Mouse (Mus musculus) right cerebral cortex, postnatal 4 days (tissue): ENCODE results near the gene Ivns1abp.
"Not testable (repeated sequence)": the region's sequence is repeated elsewhere in the genome, so short reads cannot be mapped to it uniquely, and the experiment has no call there.

Experiments used
- DNase-seq: peaks from one replicate; pipeline ENCODE4 v3.0.0-alpha.2; 2022

Gene Ivns1abp

DNA sequence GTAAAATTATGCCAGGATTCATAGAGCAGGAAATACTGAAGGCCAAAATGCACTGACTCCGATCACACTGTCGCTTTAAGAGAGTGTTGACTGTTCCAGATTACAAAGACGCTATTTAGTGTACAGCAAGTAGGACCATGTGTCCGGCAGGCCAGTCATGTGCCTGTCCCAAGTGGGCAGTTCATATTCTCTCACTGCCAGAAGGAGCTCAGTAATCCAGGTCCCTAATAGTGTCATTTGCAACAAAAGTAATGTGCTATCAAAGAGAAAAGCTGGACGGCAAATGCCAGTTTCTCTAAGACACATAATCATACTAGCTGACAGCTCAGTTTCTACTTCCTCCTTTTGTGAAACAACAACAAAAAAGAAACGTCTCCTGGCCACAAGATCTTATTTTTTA lies 1.3 kb upstream of the Ivns1abp start:
- no peak for DNase-seq

- no peak for DNase-seq
These were observed 550 bp upstream of the Ivns1abp start for GRCm38 (mm10) chr1:151343571-151344282.

DNA sequence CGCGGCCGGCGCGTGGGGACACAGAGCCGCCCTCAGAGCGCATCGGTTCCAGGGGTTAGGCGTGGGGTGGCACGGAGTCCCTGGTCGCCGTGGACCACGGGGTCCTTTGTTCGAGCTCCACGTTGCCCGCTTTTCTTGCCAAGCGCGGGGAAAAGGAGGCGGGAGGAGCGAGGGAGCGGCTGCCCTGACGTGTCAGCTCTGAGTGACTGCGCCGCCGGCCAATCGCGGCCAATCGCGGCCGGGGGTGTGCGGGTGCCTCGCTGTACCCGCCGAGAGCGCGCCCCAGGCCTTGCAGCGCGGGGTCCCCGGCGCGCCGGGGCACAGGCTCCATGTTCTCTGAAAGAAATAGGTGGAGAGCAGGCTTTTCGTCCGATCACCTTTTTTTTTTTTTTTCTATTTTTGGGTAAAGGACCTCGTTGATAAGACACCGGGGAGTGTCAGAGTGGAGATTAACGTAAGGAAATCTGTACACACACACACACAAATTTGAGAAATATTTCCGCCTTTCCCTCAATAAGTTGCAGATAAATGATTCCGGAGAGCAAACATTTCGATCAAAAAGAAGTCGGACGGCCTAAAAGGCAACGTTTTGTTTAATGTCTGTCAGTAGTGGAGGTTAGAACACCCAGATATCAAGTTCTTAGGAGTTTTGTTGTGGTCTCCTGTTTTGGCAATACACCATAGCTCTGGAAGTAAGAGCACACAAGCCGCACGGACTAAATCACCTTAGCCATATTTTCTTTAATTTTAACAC lies 1.0 kb downstream of the Ivns1abp start:
- peak; percentile 98 for DNase-seq

DNA sequence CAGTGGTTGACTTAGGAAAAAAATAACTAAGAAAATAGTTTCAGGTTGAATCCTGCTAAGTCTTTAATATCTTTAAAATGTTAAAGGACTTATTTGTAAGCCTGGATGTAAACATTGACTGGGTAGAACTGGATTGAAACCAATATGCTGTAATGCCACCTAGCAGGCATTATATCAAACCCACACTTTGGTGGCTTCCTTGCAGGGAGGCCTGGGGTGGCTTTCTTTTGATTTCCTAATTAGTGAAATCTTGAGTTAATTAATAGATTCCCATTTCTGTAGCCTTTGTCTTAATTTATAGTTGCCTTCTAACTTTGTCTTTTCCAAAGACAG lies 1.6 kb downstream of the Ivns1abp start:
- no peak for DNase-seq

DNA sequence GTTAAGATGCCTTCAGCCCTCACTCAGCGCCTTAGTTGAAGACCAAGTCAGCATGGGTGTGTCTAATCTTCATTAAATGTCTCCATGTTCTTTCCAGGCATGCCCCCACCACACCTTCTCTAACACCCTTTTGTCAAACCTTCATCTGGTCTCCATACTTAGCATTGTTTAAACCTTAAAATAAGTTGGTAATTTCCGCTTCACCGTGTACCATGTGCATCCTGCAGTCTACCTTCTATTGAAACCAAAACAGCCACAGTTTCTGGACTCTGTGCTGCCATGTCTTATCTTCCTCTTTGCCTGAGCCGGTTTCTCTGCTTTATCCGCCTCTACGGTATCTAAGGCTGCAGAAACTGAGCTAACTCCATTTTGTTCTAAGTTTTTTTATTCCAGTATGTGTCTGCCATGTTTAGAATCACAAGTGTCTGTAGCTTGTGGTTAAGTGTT lies 2.4 kb downstream of the Ivns1abp start:
- DNase-seq: no peak

DNA sequence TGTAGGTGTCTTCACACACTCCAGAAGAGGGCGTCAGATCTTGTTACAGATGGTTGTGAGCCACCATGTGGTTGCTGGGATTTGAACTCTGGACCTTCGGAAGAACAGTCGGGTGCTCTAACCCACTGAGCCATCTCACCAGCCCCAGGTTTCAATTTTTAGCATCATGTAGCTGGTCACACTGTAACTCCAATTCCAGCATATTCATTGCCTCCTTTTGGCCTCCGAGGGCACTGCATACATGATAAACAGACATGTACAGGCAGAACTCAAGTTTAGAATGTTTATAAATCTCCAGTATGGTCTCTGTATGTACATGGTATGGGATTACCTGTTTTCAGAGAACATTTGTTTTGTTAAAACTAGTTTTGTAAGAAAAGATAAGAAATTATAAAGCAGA lies 4.0 kb downstream of the Ivns1abp start:
- not testable (repeated sequence) for DNase-seq

DNA sequence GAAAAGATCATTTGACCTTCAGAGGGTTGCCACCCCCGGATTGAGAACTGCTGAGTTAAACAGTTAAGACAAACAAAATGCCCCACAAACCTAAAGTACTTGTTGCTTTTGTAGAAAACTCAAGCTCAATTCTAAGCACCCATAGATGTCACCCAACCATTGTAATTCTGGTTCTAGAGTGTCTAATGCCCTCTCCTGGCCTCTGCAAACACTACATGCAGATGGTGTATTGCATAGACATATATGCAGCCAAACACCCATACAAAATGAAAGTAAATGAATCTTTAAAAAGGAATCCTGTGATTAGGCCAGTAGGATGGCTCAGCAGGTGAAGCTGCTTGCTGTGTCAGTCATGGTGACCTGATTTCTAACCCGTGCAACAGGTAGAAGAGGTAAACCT lies 8.6 kb downstream of the Ivns1abp start:
- no peak for DNase-seq

DNA sequence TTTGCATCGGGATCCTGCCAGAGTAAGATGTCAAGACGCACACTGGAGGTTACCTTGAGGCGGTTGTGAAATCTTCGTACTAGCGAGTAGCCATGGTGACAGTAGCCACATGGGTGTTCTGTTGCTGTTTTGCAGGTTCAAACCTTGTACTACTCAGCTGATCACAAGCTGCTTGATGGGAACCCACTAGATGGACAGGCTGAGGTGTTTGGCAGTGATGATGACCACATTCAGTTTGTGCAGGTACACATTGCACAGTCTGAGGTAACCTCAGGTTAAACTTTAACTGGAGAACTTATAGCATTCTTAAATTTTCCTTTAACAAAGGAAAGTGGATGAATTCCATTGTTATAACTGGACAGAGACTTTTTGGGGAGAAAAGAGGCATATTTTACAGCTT lies 11.7 kb downstream of the Ivns1abp start:
- no peak for DNase-seq

- no peak for DNase-seq
These were observed 15.1 kb downstream of the Ivns1abp start for GRCm38 (mm10) chr1:151359374-151359773.

DNA sequence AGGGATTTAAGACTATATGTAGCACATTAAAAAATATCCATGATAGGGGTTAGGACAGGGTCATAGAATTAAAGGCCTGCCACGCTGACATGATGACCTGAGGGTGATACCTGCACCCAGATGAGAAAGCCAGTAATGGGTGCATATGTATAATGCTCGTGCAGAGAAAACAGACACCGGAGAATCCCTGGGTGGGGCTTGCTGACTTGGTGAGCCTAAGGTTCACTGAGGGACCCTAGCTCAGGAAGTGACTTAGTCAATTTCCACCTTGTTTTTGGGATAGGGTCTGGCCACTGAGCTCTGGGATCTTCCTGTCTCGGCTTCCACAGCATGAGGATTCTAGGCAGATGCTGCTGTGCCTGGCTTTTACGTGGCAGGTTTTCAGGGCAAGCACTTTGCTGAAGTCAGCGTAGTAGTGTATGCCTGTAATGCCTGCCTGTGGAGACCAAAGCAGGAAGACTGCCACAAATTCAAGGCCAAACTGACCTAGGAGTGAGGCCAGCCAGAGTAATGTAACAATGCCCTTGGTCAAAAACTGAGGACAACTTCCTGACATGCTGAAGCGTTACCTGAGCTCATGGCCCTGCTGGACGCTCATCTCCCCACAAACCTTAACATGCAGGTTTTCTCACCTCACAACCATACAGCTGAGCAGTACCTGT lies 22.8 kb downstream of the Ivns1abp start:
- no peak for DNase-seq

- DNase-seq: no peak
These were observed 23.5 kb downstream of the Ivns1abp start for GRCm38 (mm10) chr1:151367721-151368324.

DNA sequence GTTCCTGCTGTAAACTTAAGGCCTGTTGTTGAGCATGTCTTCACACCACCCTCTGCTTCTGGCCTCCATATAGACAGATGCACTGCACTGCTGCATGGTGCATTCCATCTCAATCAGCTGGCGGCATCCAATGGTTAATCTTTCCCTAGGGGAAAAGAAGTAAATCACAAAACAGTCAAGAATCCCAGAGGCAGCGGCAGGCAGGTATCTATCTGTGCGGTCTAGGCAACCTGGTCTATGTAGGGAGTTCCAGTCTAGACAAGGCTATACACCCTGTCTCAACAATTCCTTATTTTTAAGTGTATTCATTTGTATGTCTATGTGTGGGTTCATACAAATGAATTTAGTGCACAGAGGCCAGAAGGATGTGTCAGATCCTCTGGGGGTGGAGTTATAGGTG lies 24.2 kb downstream of the Ivns1abp start:
- no peak for DNase-seq

DNA sequence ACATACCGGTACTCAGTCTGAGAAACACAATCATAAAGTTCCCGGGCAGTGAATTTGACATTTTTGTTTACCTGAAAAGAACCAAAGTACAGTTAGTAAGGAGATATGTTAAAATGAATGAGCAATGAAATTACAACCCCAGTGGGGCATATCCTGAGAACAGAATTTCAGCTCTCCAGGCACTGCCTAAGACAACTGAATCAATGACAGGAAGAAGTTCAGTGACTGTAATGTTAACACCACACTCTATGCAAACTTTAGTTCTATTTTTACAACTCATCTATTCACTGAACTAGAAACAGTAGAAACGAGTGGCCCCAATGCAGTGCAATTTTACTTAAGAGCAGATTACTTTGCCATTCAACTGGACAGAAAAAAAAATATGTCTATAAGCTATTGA lies 26.3 kb downstream of the Ivns1abp start:
- DNase-seq: no peak

GRCm38 (mm10) chr1:151371543-151371942 lies 27.3 kb downstream of the Ivns1abp start:
- DNase-seq: no peak

DNA sequence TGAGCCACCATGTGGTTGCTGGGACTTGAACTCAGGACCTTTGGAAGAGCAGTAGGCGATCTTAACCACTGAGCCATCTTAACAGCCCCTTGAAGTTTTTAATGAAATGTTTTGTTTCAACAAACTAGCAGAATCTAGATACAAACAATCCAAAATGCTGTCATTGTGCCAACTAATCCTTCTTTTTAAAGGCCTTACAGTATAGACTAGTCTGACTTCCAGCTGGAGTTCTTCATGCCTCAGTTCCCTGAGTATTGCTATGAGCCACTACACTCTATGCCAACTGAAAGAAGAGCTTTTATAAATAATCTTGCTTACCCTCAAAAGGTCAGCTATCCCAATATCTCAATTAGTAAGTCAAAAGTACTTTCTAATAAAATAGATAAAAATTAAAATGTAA lies 28.5 kb downstream of the Ivns1abp start:
- DNase-seq: no peak

DNA sequence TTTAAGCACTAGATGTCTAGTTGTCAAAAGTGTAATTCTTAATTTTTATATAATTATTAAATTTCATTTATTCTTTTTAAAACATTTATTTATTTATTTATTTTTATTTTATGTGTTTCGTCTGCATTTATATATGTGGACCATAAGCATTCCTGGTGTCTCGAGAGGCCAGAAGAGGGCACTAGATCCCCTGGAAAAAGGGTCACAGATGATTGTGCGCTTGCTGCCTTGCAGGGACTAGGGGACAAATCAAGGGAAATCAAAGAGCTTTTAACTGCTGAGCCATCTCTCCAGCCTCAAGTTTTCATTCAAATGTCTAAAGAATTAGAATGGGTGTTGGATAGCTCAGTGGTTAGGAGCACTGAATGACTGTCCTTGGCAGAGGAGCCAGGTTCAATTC lies 33.1 kb downstream of the Ivns1abp start:
- no peak for DNase-seq

- DNase-seq: no peak
These were observed 45.8 kb downstream of the Ivns1abp start for GRCm38 (mm10) chr1:151390029-151390428.

GRCm38 (mm10) chr1:151409827-151410226 lies 65.5 kb downstream of the Ivns1abp start:
- no peak for DNase-seq
